Mouse (Mus musculus) macrophage (primary cell): Measurements from ENCODE around the gene Rnf213. TPM values are rescaled to one million over a fixed set of nuclear protein-coding genes. Genes with fewer than 3 reads are reported as not detected.

ENCODE experiments used
- H3K27ac ChIP-seq: fragments of 350-480 bp; formaldehyde crosslinking; 2 replicates; pipeline ENCODE4 v1.9.0; 2021
- H3K36me3 ChIP-seq: fragments of 350-480 bp; formaldehyde crosslinking; 2 replicates; pipeline ENCODE4 v1.9.0; 2021; ENCODE audit errors: inconsistent target
- H3K4me3 ChIP-seq: fragments of 350-480 bp; formaldehyde crosslinking; 2 replicates; pipeline ENCODE4 v1.9.0; 2021; ENCODE audit errors: inconsistent target
- H3K79me2 ChIP-seq: fragments of 350-480 bp; formaldehyde crosslinking; 2 replicates; pipeline ENCODE4 v1.9.0; 2021; ENCODE audit errors: inconsistent target
- WGBS: methylation state at CpG from one replicate; pipeline ENCODE4 v1.1.7; 2026; ENCODE audit warnings: inconsistent platforms; ENCODE audit not compliant: missing documents; 5-methylcytosine and 5-hydroxymethylcytosine counted together
- polyA plus RNA-seq: library from polyadenylated mRNA; stranded (reverse); fragments of 250-400 nt; gene quantifications from 3 replicates; pipeline ENCODE4 v1.2.4, GENCODE M21; 2018; ENCODE audit warnings: inconsistent platforms

Rnf213 gene
- polyA plus RNA-seq, 1 experiment from 2014 or later = 276 TPM

DNA sequence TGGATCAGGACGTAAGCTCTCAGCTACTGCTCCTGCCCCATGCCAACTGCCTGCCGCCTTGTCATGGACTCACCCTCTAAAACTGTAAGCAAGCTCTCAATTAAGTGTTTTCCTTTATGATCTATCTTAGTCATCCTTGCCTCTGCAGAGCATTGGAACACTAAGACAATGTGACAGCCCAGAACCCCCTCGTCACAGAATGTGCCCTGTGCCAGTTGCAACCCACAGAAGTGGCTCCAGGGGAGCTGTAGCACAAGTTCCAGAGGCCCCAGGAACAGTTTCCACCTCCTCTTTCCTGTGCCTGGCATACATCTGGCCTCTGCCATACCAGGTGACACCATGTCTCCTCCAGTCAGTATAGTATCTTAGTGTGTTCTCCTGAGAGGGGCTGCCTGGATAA lies 130.5 kb downstream of the Rnf213 start:
- Histone ChIP-seq H3K4me3 (no peak overlapping the region), H3K27ac (no peak overlapping the region), H3K36me3 (no peaks in the 10 kb centered on the region), H3K79me2 (no peaks in the 10 kb centered on the region)
- 92% methylated on average over 3 of the region's 3 CpGs for WGBS

DNA sequence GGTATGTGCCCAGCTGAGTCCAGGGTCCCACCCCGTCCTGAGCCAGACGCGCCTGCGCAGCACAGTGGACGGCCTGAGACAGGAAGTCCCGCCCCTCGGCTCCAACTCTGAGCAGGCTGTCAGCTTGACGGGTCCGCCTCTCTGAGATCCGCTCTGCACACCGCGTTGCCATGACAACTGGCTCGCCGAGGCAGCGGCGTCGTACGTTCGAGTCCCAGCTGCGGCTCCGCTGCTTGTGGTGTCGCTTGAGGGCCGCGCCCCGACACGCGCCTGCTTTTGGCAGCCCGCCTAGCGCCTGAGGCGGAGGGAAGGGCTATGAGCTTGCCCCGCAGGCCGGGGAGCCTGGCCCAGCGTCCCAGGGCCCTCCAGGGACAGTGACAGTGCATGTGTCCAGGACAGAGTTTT lies 131.6 kb downstream of the Rnf213 start:
- Histone ChIP-seq H3K27ac (no peak overlapping the region), H3K79me2 (no peaks in the 10 kb centered on the region), H3K36me3 (no peaks in the 10 kb centered on the region), H3K4me3 (no peak overlapping the region)
- WGBS = 9% methylated on average over 28 of the region's 33 CpGs

DNA sequence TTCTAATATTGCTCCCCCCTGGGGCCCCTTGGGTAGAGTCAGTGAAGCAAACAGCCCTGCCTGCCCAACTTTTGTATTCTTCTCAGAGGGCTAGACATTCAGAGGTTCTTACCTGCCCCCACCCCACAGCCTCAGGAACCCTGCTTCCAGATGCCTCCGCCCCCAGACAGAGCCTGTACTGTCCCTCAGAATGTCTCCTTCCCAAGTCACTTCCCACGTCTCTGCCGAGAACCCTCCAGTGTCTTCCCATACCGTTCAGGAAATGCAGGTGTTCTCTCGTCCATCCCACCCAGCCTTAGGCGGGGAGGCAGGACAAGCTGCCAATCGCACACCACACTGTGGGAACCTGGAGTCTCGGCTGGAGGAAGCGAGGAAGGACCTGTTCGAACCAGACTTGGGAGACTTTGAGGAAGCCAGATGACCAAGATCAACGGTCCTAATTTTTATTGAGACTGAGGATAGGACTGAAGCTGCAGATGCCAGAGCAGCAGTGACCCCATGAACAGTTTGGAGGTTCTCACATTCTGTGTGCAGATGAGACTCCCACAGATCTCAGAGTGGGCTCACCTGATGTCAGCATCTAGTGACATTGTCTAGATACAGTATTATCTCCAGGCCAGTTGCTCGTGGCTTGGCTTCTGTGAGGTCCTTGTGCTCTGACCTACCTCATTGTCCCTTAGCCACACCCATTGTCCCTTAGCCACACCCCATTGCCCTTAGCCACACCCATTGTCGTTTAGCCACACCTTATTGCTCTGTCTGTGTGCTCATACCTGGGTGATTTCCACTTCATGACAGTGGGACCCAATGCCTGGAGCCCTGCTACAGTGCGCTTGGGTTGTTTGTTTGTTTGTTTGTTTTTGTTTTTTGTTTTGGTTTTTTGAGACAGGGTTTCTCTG lies 133.4 kb downstream of the Rnf213 start:
- 86% methylated on average over 10 of the region's 14 CpGs for WGBS
- no peak overlapping the region for H3K27ac ChIP-seq

DNA sequence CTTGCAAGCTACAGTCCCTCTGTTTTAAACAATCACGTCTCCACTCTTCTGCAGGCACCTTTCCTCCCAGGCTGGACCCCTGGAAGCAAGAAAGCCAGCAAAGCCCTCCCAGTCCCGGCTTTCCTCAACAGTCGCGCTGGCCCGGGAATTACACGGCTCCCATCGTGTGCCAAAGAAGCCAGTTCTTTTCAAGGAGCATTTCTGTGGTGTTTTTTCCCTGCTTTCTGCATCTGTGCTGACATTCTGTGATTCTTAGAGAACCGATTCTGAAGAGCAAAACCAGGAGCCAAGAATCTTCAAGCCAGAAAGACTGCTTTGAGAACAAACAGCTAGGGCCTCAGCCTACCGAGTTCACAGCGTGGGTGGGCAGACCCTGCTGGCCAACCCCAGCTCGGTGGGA lies 136.0 kb downstream of the Rnf213 start:
- Histone ChIP-seq H3K79me2 (no peaks in the 10 kb centered on the region), H3K27ac (no peak overlapping the region), H3K36me3 (no peaks in the 10 kb centered on the region), H3K4me3 (no peak overlapping the region)
- 76% methylated on average over 11 of the region's 11 CpGs for WGBS

More for the DNA sequence above, 133.4 kb downstream of the Rnf213 start:
- H3K79me2 ChIP-seq = no peaks in the 10 kb centered on the region
- H3K4me3 ChIP-seq = no peak overlapping the region
- no peaks in the 10 kb centered on the region for H3K36me3 ChIP-seq

DNA sequence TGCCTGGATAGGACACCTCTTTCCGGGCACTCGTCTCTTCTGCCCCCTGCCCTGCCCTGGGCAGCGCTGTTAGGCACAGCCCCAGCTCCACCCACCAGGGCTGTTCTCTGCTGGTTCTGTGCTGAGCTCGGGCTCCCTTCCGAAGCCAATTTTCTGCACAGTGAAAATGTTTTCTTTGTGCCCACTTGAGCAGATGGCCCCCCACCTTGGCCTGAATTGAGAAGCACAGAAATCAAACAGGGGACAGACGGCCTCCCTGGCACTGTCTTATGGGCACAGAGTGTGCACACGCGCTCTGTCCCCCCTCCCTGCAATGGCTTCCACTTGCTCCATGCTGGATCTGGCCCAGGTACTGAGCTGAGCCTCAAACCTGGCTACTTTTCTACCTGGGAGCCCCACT lies 139.6 kb downstream of the Rnf213 start:
- Histone ChIP-seq H3K36me3 (no peaks in the 10 kb centered on the region), H3K79me2 (no peaks in the 10 kb centered on the region), H3K4me3 (no peak overlapping the region), H3K27ac (no peak overlapping the region)
- WGBS = 80% methylated on average over 8 of the region's 8 CpGs

DNA sequence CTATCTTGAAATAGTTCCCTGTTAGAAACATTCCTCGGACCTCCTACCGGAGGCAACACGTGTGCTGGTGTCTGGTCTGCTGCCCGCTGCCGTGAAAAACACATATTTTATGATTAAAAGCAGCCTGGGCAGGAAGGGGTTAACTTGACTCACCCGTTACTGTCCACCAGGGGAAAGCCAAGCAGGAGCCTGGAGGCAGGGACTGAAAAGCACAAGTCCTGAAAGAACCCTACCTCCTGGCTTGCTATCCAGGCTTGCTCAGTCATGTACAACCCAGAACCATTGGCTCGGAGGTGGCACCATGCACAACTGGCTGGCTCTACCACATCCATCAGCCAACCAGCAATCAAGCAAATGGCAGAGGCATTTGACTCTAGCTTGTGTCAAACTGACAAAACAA lies 140.8 kb downstream of the Rnf213 start:
- Histone ChIP-seq H3K4me3 (no peak overlapping the region), H3K27ac (no peak overlapping the region), H3K36me3 (no peaks in the 10 kb centered on the region), H3K79me2 (no peaks in the 10 kb centered on the region)
- WGBS = 75% methylated on average over 7 of the region's 7 CpGs

Other genes starting within 250 kb of the Rnf213 start
- gene Tbc1d16, start 164.6 kb upstream of the Rnf213 start, polyA plus RNA-seq = 3.2 to 6.5 TPM (median 4.1 TPM) in 3 replicates
- 0.67 to 1.2 TPM (median 0.70 TPM) in 3 replicates for gene Ccdc40, start 164.5 kb upstream of the Rnf213 start, polyA plus RNA-seq
- gene Gaa, start 125.2 kb upstream of the Rnf213 start, polyA plus RNA-seq = 61.8 to 138 TPM (median 92.6 TPM) in 3 replicates
- gene Eif4a3, start 93.0 kb upstream of the Rnf213 start, polyA plus RNA-seq = 73.3 to 139 TPM (median 79.7 TPM) in 3 replicates
- 0.06 to 0.68 TPM (median 0.22 TPM) in 3 replicates for gene Card14, start 85.3 kb upstream of the Rnf213 start, polyA plus RNA-seq
- 29.1 to 46.3 TPM (median 41.6 TPM) in 3 replicates for gene Sgsh, start 37.6 kb upstream of the Rnf213 start, polyA plus RNA-seq
- 18.1 to 63.0 TPM (median 27.9 TPM) in 3 replicates for gene Slc26a11, start 37.5 kb upstream of the Rnf213 start, polyA plus RNA-seq
- gene Endov, start 98.2 kb downstream of the Rnf213 start, polyA plus RNA-seq = 3.4 to 6.4 TPM (median 4.1 TPM) in 3 replicates
- gene Nptx1, start 154.7 kb downstream of the Rnf213 start, polyA plus RNA-seq = 0.11 to 6.8 TPM (median 0.20 TPM) in 3 replicates
- gene Rptor, start 209.8 kb downstream of the Rnf213 start, polyA plus RNA-seq = 17.7 to 33.8 TPM (median 18.6 TPM) in 3 replicates